Mouse (Mus musculus) liver, adult 2 months (tissue): Measurements from ENCODE around the gene Prr5l.

ENCODE experiments used
- CTCF ChIP-seq: fragments of 200-500 bp; IDR thresholded peaks from 2 replicates; pipeline ENCODE4 v1.5.1; 2011; ENCODE audit warnings: low read depth, low read length, control low read depth
- POLR2A ChIP-seq: fragments of 200-500 bp; IDR thresholded peaks from 2 replicates; pipeline ENCODE4 v1.6.1; 2011; ENCODE audit warnings: low read length, control low read depth; ENCODE audit not compliant: insufficient read depth; ENCODE audit errors: extremely low read depth

DNA sequence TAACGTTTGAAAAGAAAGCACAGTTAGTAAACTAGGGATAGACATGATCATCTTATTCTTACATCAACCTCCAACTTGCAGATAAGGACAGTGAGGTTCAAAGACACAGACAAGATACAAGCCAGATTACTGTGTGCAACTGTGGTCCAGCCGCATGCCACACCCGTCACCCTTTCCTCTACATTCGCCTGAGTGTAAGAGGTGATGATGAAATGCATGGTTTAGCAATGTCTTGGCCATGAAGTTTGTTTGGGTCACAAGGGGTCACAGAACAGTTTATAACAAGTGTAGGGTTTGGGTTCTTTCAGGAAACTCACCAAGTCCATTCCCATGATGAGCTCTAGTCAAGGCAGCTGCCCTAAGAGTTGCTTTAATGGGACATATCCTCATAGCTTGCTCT, 14.1 kb downstream of the Prr5l start:
- TF ChIP-seq CTCF = no peak
- no peak for TF ChIP-seq POLR2A
